Mouse (Mus musculus) embryonic facial prominence, embryonic 12.5 days (tissue): ENCODE measurements at regions not wholly inside any gene's neighbourhood (a gene's known extent, or its start where the extent isn't known, plus 50 kb on each side); places are given as distances from the start of the nearest gene placed in this dataset.

Experiments
- ATAC-seq: fragments of 200-750 bp; cut with Nextera tagmentation; 2 replicates; pipeline ENCODE4 v1.8.0; 2017; ENCODE audit not compliant: insufficient number of reproducible peaks, insufficient read depth, low FRiP score, low TSS enrichment
- H3K27ac ChIP-seq: fragments of 300-500 bp; sonication (generic); 2 replicates; pipeline ENCODE4 v1.5.1; 2016; ENCODE audit warnings: mild to moderate bottlenecking
- H3K27me3 ChIP-seq: fragments of 300-500 bp; sonication (generic); 2 replicates; pipeline ENCODE4 v1.6.1; 2016; ENCODE audit warnings: mild to moderate bottlenecking, moderate library complexity
- H3K36me3 ChIP-seq: fragments of 300-500 bp; sonication (generic); 2 replicates; pipeline ENCODE4 v1.6.1; 2016; ENCODE audit warnings: mild to moderate bottlenecking
- H3K4me1 ChIP-seq: fragments of 300-500 bp; sonication (generic); 2 replicates; pipeline ENCODE4 v1.6.1; 2016
- H3K4me2 ChIP-seq: fragments of 300-500 bp; sonication (generic); replicated peaks from 2 replicates; pipeline ENCODE4 v1.6.1; 2016; ENCODE audit warnings: mild to moderate bottlenecking, moderate library complexity
- H3K4me3 ChIP-seq: fragments of 300-500 bp; sonication (generic); 2 replicates; pipeline ENCODE4 v1.5.1; 2016; ENCODE audit warnings: mild to moderate bottlenecking
- H3K9ac ChIP-seq: fragments of 300-500 bp; sonication (generic); 2 replicates; pipeline ENCODE4 v1.6.1; 2016; ENCODE audit warnings: mild to moderate bottlenecking, moderate library complexity
- H3K9me3 ChIP-seq: fragments of 300-500 bp; sonication (generic); 2 replicates; pipeline ENCODE4 v1.6.1; 2016; ENCODE audit warnings: mild to moderate bottlenecking, moderate library complexity
- WGBS: fragments of 180-500 bp; shearing (Covaris S2); methylation state at CpG from one replicate; pipeline ENCODE4 v1.1.7; 2016; 5-methylcytosine and 5-hydroxymethylcytosine counted together

DNA sequence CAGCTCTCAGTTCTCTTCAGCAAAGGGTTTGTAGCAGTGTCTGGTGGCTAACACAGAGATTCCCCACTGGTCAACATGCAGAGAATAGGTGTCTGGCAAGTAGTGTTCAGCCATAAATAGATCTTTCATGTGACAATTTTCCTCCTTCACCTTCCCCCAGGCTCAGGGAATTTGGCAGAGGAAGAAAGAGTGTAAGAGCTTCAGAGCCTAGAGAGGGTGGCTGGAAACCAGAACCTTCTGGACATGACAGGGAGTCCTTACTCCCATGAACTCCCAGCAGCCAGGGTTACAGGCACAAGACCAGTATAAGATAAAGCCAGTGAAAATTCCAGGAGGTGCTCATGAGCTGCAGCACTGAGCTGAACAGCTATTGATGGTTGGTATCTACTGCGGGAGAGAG, 251.1 kb downstream of the Nedd1 start:
- no peak overlapping the region for H3K9ac ChIP-seq
- H3K27me3 ChIP-seq, result no peaks in the 10 kb centered on the region
- no peak for ATAC-seq
- H3K36me3 ChIP-seq, result no peaks in the 10 kb centered on the region
- H3K4me1 ChIP-seq, result no peaks in the 10 kb centered on the region
- no peak overlapping the region for H3K4me3 ChIP-seq
- H3K9me3 ChIP-seq, result no peaks in the 10 kb centered on the region
- H3K4me2 ChIP-seq, result no peak overlapping the region
- no peak overlapping the region for H3K27ac ChIP-seq
- 97% methylated on average over 1 of the region's 1 CpGs for WGBS

DNA sequence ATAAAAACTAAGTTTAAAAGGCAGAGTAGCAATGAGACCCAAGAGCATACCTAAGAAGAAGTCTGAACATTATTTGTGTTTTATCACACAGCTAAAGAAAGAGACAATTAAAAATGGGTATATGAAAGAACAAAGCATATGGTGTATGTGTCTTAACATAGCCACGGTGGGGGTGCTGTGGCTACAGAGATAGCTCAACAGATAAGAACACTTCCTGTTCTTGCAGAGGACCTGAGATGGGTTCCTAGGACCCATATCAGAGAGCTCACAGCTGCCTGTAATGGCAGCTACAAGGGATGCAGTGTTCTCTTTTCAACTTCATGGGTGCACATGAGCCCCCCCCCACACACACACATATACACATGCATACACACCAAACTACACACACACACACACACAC, 267.0 kb downstream of the Nedd1 start:
- H3K9ac ChIP-seq, result no peak overlapping the region
- H3K27ac ChIP-seq, result no peak overlapping the region
- H3K27me3 ChIP-seq, result no peaks in the 10 kb centered on the region
- H3K4me2 ChIP-seq, result no peak overlapping the region
- H3K4me1 ChIP-seq, result no peaks in the 10 kb centered on the region
- H3K9me3 ChIP-seq, result no peaks in the 10 kb centered on the region
- no peak overlapping the region for H3K4me3 ChIP-seq
- no peak for ATAC-seq
- 89% methylated on average over 1 of the region's 1 CpGs for WGBS
- H3K36me3 ChIP-seq, result no peaks in the 10 kb centered on the region

DNA sequence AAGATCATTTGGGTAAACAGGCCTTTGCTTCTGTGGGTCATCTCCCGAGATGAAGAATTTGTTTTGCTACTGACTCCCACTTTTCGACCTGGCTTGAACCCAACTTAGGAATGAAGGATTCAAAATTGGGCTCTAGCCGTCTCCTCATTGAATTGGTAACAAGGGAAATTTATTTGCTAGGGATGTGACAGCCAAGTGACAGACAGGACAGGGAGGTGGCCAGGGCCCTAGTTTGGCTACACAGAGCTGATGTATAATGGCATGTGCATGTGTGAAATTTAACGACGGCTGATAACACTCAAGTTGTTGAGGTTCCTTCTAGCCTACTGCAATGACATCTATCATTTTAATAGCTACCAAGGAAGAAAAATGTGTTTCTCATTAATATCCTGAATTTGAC, 268.7 kb downstream of the Nedd1 start:
- Histone ChIP-seq H3K4me2 (no peak overlapping the region), H3K36me3 (no peaks in the 10 kb centered on the region), H3K27me3 (no peaks in the 10 kb centered on the region), H3K9me3 (no peaks in the 10 kb centered on the region), H3K4me1 (no peaks in the 10 kb centered on the region), H3K27ac (no peak overlapping the region), H3K9ac (no peak overlapping the region), H3K4me3 (no peak overlapping the region)
- WGBS, result 75% methylated on average over 5 of the region's 5 CpGs
- ATAC-seq, result no peak

DNA sequence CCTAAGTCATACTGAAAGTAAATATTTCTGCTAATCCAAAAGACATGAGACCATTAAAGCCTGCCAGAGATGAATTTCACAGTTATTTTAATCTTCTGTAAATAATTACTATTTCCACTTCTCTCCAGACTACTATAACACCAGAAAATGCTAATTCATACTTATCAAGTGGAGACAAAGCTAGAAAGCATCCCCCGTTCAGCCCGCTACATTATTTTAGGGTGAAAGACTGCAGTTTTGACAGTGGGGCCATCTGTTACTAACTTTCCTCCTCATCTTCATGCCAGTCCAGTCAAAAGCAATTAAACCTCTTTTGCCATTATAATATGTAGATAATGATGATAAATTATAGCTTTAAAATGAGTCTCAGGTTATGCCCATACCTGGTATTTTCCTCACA, 276.3 kb downstream of the Nedd1 start:
- Histone ChIP-seq H3K9me3 (no peaks in the 10 kb centered on the region), H3K27ac (no peak overlapping the region), H3K4me2 (no peak overlapping the region), H3K4me1 (peaks cover 5% of the 10 kb centered on the region), H3K36me3 (no peaks in the 10 kb centered on the region), H3K4me3 (no peak overlapping the region), H3K27me3 (no peaks in the 10 kb centered on the region), H3K9ac (no peak overlapping the region)
- no peak for ATAC-seq
- 78% methylated on average over 2 of the region's 2 CpGs for WGBS

DNA sequence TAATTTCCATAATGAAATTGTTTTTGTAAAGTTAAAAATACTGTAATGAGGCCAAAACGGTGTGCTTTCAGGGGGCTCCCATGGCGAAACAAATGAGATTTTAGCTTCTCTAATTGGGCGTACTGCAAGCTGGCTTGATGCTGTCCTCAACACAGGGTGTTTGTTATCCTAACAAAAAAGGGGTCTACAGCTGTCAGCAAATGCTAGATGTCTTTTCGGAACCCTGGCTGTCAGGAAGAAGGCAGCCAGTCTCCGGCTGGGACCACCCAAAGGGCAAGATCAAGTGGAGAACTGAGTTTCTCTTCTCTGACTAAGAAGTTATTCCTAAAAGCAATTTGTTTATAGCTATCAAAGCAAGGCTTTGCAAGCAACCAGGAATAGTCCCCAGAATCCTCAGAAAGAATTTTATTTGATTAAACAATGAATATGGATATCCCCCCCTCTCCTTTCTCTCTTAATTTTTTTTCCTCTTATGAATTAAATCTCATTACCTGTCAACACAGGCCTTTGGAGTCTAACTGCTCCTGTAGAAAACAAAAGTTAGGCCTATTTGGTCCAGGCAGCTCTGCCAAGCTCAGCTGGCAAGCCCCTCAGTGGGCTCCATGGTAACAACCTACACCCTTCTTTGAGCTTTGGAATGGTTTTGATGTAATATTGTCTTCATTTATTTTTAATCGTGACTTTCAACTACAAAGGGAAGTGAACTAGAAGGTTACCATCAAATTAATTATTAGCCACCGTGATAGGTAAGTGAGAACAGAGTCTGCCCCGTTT, 283.4 kb downstream of the Nedd1 start:
- Histone ChIP-seq H3K27me3 (no peaks in the 10 kb centered on the region), H3K4me2 (no peak overlapping the region), H3K9me3 (no peaks in the 10 kb centered on the region), H3K4me3 (no peak overlapping the region), H3K27ac (no peak overlapping the region), H3K4me1 (peaks cover 8% of the 10 kb centered on the region), H3K36me3 (no peaks in the 10 kb centered on the region), H3K9ac (no peak overlapping the region)
- no peak for ATAC-seq
- WGBS, result 43% methylated on average over 8 of the region's 8 CpGs

DNA sequence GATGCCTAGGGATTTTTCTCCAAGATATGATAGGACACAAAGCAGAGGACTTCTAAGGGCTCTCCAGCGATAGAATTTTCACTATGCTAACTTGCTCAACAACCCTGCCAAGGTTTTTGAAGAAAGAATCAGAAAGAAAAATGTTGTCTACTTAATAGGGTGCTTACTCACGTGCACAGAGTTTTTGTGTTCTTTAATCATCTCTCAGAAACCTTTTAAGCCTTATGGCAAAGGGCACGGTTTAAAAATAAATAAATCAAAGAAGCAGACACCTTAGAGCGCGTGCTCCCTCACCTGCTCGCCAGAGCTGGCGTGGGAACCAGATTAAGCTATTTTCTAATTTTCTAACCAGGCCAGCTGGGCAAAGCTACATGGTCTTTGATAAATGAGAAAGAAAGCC, 293.0 kb downstream of the Nedd1 start:
- H3K27ac ChIP-seq, result no peak overlapping the region
- no peak overlapping the region for H3K9ac ChIP-seq
- no peaks in the 10 kb centered on the region for H3K27me3 ChIP-seq
- no peaks in the 10 kb centered on the region for H3K4me1 ChIP-seq
- no peak overlapping the region for H3K4me3 ChIP-seq
- WGBS, result 63% methylated on average over 7 of the region's 7 CpGs
- no peak for ATAC-seq
- H3K4me2 ChIP-seq, result no peak overlapping the region
- H3K9me3 ChIP-seq, result no peaks in the 10 kb centered on the region
- no peaks in the 10 kb centered on the region for H3K36me3 ChIP-seq

DNA sequence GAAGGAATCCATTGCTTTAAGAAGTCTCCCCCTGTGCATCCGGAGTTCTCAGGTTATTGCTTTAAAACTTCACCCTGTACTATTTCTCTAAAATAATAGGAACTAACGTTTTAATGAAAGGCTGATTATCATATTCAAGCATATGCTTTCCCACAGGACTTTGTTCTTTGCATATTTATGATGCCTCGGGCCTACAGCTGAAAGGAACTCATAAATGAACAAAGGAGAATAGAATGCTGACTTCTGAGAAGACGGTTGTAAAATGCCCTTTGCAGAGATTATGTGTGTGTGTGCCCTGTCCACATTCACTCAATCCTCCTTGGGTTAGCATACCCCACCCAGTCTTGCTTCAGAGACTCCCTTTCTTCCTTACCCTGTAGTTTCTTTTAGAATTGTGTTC, 294.2 kb downstream of the Nedd1 start:
- Histone ChIP-seq H3K36me3 (no peaks in the 10 kb centered on the region), H3K9me3 (no peaks in the 10 kb centered on the region), H3K4me2 (no peak overlapping the region), H3K4me1 (no peaks in the 10 kb centered on the region), H3K27me3 (no peaks in the 10 kb centered on the region), H3K27ac (no peak overlapping the region), H3K4me3 (no peak overlapping the region), H3K9ac (no peak overlapping the region)
- WGBS, result 31% methylated on average over 4 of the region's 4 CpGs
- no peak for ATAC-seq

DNA sequence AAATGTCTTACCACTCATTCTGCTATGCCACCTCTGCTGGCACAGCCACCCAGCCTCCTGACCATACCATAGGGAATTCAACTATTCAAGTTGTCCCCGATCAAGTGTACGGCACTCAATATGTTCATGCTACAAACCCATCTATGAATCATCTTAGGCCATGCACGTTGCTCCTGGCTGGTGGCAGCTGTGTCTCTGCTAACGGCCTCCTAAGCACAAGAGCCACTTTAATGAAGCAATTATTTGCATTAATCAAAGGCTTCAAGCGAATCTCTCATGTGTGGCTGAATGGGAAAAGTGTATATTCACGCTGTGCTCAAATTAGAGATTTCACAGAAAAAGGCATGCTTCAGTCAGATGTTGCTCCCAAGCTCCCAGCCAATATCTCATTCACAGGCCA, 295.8 kb downstream of the Nedd1 start:
- Histone ChIP-seq H3K4me2 (no peak overlapping the region), H3K9me3 (no peaks in the 10 kb centered on the region), H3K9ac (no peak overlapping the region), H3K36me3 (no peaks in the 10 kb centered on the region), H3K27me3 (no peaks in the 10 kb centered on the region), H3K4me1 (no peaks in the 10 kb centered on the region), H3K4me3 (no peak overlapping the region), H3K27ac (no peak overlapping the region)
- 79% methylated on average over 6 of the region's 6 CpGs for WGBS
- ATAC-seq, result no peak

DNA sequence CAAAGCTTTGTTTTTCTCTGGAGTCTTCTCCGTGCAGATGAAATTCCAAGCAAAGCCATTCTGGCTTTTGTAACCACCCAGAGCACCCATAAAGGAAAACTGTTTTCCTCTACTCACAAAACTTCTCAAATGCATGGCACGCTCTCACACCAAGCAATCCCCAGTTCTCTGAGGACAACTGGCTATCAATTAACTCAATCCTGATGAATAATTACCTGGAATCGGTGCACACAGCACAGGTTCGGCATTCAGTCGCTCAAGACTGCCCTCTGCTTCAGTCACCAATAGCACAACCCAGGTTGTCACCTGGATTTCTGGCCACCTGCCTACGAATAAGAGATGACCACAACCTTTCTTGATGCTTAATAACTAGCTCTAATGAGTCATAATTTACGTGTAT, 309.5 kb downstream of the Nedd1 start:
- Histone ChIP-seq H3K4me1 (no peaks in the 10 kb centered on the region), H3K4me2 (no peak overlapping the region), H3K9me3 (no peaks in the 10 kb centered on the region), H3K9ac (no peak overlapping the region), H3K4me3 (no peak overlapping the region), H3K27ac (no peak overlapping the region), H3K36me3 (no peaks in the 10 kb centered on the region), H3K27me3 (no peaks in the 10 kb centered on the region)
- WGBS, result 88% methylated on average over 7 of the region's 7 CpGs
- no peak for ATAC-seq

DNA sequence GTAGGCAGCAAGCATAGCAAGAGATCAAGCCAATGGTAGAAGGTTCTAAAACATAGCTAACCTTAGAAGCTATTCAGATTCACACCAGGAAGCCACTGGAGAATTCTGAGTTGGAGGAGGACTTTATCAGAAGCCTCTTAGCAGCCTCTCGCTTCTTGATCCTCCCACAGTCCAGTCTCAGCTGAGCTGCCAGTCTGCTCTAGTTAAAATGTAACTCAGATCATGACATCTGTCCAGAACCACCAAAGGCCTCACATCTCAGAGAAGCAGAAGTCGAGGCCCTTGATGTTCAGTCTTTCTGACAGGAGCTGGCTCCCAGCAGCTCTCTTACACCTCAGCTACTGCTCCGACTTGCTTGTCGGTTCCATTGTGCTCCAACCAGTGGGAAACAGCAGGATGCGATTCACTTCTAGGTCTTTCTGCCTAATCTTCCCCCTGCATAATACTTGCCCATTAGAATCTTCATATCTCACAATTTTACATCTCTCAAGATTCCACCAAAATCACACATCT, 311.4 kb downstream of the Nedd1 start:
- H3K36me3 ChIP-seq, result no peaks in the 10 kb centered on the region
- H3K9me3 ChIP-seq, result no peaks in the 10 kb centered on the region
- WGBS, result 69% methylated on average over 5 of the region's 5 CpGs
- H3K27ac ChIP-seq, result no peak overlapping the region
- H3K27me3 ChIP-seq, result no peaks in the 10 kb centered on the region
- H3K4me3 ChIP-seq, result no peak overlapping the region
- H3K9ac ChIP-seq, result no peak overlapping the region
- no peak for ATAC-seq
- H3K4me2 ChIP-seq, result no peak overlapping the region
- no peaks in the 10 kb centered on the region for H3K4me1 ChIP-seq

DNA sequence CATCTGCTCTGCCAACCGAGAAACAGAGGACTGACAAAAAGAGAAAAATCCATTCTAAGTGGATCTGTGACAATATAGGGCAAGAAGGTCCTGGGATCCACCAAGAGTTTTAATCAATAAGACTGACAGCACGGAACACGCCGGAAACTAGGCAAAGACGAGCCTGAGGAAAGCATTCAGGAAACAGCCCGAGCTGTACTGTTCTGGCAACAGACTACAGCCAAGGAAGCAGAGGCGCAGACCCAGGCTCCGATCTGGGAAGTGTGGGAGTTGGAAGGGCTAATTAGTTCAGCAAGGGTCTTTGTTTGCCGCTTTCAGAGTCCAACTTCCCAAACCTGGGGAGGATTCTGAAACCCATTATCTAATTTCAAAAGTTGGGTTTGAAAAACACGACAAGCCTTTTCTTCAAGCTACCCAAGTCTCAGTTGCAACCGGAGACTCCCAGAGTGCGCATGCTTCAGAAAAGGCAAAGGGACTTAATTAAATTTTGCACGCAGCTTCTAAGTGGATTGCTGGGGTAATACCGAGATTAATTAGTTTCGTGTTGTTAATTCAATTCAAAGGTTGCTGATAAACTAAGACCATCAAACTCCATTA, 317.4 kb downstream of the Nedd1 start:
- Histone ChIP-seq H3K4me3 (no peak overlapping the region), H3K27me3 (no peaks in the 10 kb centered on the region), H3K36me3 (no peaks in the 10 kb centered on the region), H3K27ac (no peak overlapping the region), H3K4me1 (no peaks in the 10 kb centered on the region), H3K9me3 (no peaks in the 10 kb centered on the region), H3K4me2 (no peak overlapping the region; the same call in 1 of the 2 replicates), H3K9ac (no peak overlapping the region)
- 48% methylated on average over 15 of the region's 15 CpGs for WGBS
- no peak for ATAC-seq

DNA sequence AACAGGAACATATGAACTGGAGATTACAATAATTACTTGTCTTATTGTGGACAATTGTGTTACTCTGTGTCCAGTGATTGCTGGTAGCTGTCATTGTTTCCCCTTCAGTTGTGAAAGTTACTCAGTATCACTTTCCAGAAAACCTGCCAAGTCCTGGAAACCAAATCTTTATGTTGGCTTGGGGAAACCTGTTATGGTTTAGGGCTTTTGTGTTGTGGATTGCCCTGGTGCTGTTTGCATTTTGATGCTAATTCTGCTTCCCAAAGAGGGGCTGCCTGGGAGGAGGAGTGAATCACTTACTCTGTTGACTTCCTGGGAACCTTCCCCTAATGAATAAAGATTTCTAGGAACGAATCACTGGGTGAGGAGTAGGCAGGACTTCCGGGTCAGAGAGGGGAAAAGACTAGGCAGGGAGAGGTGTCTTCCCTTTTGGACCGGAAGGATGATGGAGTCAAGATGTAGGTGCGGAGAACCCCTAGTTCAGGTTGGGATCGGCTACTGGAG, 321.6 kb downstream of the Nedd1 start:
- no peak overlapping the region for H3K9ac ChIP-seq
- H3K27me3 ChIP-seq, result no peaks in the 10 kb centered on the region
- no peaks in the 10 kb centered on the region for H3K9me3 ChIP-seq
- no peaks in the 10 kb centered on the region for H3K36me3 ChIP-seq
- H3K4me2 ChIP-seq, result no peak overlapping the region
- no peak overlapping the region for H3K4me3 ChIP-seq
- no peak overlapping the region for H3K27ac ChIP-seq
- 78% methylated on average over 5 of the region's 5 CpGs for WGBS
- H3K4me1 ChIP-seq, result no peaks in the 10 kb centered on the region
- no peak for ATAC-seq
